Mouse (Mus musculus) spleen, embryonic (tissue): ENCODE results near the gene Brdt.

Experiments
- CTCF ChIA-PET: fragments of 350-600 bp; sonication (Branson Sonifier 250); formaldehyde crosslinking; loops from one replicate; lab custom pipeline; 2022; lab: Charles Lee

The Brdt gene

GRCm38 (mm10) chr5:107410305-107410704, 79.3 kb downstream of the Brdt start:
- CTCF ChIA-PET, result no interaction called here

GRCm38 (mm10) chr5:107411326-107411725, 80.4 kb downstream of the Brdt start:
- CTCF ChIA-PET, result no interaction called here

- CTCF ChIA-PET, result no interaction called here
These were observed 81.3 kb downstream of the Brdt start for GRCm38 (mm10) chr5:107412285-107412684.

DNA sequence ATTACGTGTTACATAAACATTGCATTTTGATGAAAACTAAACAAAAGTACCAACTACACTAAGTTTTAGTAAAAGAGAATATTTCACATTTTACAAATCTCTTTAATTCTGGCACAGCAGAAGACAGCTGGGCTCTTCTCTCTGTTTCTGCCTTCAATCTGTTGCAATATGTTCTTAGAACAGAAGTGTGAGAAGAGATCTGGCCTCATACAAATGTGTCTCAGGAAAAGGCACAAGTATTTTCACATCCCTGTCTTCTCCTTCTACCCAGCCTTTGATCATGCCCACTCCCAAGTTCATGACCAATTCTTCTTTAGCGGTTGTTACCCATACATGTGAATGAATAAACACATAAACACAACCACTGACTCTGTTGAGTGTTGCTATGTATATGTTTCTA, 84.1 kb downstream of the Brdt start:
- CTCF ChIA-PET, result no interaction called here

GRCm38 (mm10) chr5:107421676-107422075, 90.7 kb downstream of the Brdt start:
- CTCF ChIA-PET, result no interaction called here

- CTCF ChIA-PET, result no interaction called here
These were observed 100.3 kb downstream of the Brdt start, which contains the start of gene Lpcat2b for GRCm38 (mm10) chr5:107431249-107431648. Lpcat2b (plus strand) TSS chr5:107431549.

DNA sequence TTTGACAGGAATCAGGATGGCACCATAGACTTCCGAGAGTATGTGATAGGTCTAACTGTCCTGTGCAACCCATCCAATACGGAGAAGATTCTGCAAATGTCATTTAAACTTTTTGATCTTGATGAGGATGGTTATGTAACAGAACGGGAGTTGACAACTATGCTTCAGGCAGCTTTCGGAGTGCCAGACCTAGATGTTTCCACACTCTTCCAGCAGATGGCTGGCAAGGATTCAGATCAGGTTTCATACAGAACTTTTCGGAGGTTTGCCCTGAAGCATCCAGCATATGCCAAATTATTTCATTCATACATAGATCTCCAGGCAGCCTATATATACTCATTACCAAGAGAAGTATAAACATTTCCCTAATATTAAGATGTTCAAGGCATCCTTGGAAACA, 103.0 kb downstream of the Brdt start:
- CTCF ChIA-PET, result no interaction called here

DNA sequence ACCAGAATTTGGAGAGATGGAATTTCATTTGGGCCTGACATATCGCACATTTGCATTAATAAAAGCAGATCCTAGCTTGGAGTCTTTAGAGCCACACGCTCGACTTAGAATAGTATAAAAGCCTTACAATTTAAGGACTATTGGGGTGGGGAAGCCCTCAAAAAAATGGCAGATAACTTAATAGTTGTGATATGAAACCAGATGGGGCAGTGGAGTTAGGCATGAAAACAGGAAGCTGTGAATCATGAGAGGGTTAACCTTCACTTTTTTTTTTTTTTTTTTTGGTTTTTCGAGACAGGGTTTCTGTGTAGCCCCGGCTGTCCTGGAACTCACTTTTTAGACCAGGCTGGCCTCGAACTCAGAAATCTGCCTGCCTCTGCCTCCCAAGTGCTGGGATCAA, 105.2 kb downstream of the Brdt start:
- CTCF ChIA-PET, result interaction anchor here (0.7 kb wide), 1 partner anchor 128 kb away, joined by 22 read pairs; no protein-coding TSS in a partner anchor
